Mouse (Mus musculus): ENCODE results near the gene Thbs4.

GRCm38 (mm10) chr13:92765454-92766242 lies 29.0 kb downstream of the Thbs4 start:
- TF ChIP-seq CTCF (IDR thresholded peaks at IDR 0.05; ENCODE audit: low read depth) (no peak), EP300 (IDR thresholded peaks at IDR 0.05; ENCODE audit: low read depth) (no peak)

All from liver, embryonic 14.5 days (tissue).